ENCODE assay signal across 8 mouse cellular contexts in genomic region chrX:99853261-99853741, GRCm38 (mm10). TPM values are rescaled to one million over a fixed set of nuclear protein-coding genes. Genes with fewer than 3 reads are reported as not detected.
DNase-seq lines count a peak whose midpoint lies in the region; ATAC-seq and TF ChIP-seq lines count a peak whose summit lies in the region.

No protein-coding gene starts in this region.

- 11% methylated on average over 35 of the region's 35 CpGs for WGBS in bone marrow, adult 2 months
- WGBS in forebrain, embryonic 11.5 days, result 15% methylated on average over 32 of the region's 35 CpGs
- 19% methylated on average over 34 of the region's 35 CpGs for WGBS in heart, postnatal 0 days
- 16% methylated on average over 32 of the region's 35 CpGs for WGBS in neural tube, embryonic 15.5 days
- 5% methylated on average over 29 of the region's 35 CpGs for WGBS in thymus, adult 2 months

- peak; percentile 1 for DNase-seq in CD4-positive helper T cell, adult 2 months (ENCODE audit: low read depth, low spot score)
- peak; percentile 87 for DNase-seq in forebrain, embryonic 11.5 days (ENCODE audit: low spot score)
- DNase-seq in heart, postnatal 0 days (ENCODE audit: low spot score), result peak; percentile 32
- peak; percentile 75 to 80 for DNase-seq in kidney, postnatal 25 days
- peak; percentile 66 to 71 for DNase-seq in lung, adult 18-20 months
- peak; percentile 29 for DNase-seq in thymus, adult 2 months

- H3K4me2 ChIP-seq in forebrain, embryonic 11.5 days (ENCODE audit: low read depth, low read length, severe bottlenecking), result peak overlapping the region; percentile 37
- peak overlapping the region; percentile 61 for H3K4me2 ChIP-seq in heart, postnatal 0 days (ENCODE audit: low read depth, low read length)
- H3K4me2 ChIP-seq in neural tube, embryonic 15.5 days, result peak overlapping the region; percentile 48

- H3K27me3 ChIP-seq in forebrain, embryonic 11.5 days (ENCODE audit: control insufficient read depth, insufficient read depth, low read length), result peaks cover 4% of the 10 kb centered on the region
- no peaks in the 10 kb centered on the region; the same call in 1 of the 2 replicates for H3K27me3 ChIP-seq in heart, postnatal 0 days (ENCODE audit: control insufficient read depth, insufficient read depth, low read length)
- H3K27me3 ChIP-seq in neural tube, embryonic 15.5 days (replicated peaks), result peaks cover 36% of the 10 kb centered on the region
- no peaks in the 10 kb centered on the region for H3K27me3 ChIP-seq in thymus, adult 2 months (ENCODE audit: control insufficient read depth, insufficient read depth, low read length)

- no peaks in the 10 kb centered on the region for H3K4me1 ChIP-seq in bone marrow, adult 2 months (ENCODE audit: control insufficient read depth, insufficient read depth, low read length)
- H3K4me1 ChIP-seq in forebrain, embryonic 11.5 days (replicated peaks; ENCODE audit: control insufficient read depth, insufficient read depth, low read length), result no peaks in the 10 kb centered on the region
- no peaks in the 10 kb centered on the region for H3K4me1 ChIP-seq in heart, postnatal 0 days (ENCODE audit: control insufficient read depth, insufficient read depth)
- no peaks in the 10 kb centered on the region for H3K4me1 ChIP-seq in neural tube, embryonic 15.5 days
- no peaks in the 10 kb centered on the region for H3K4me1 ChIP-seq in thymus, adult 2 months (replicated peaks; ENCODE audit: control insufficient read depth, insufficient read depth, low read length)

- no peaks in the 10 kb centered on the region for H3K9me3 ChIP-seq in forebrain, embryonic 11.5 days (ENCODE audit: control insufficient read depth, low read length)
- no peaks in the 10 kb centered on the region for H3K9me3 ChIP-seq in heart, postnatal 0 days (replicated peaks; ENCODE audit: control insufficient read depth, low read length)
- H3K9me3 ChIP-seq in neural tube, embryonic 15.5 days (replicated peaks), result no peaks in the 10 kb centered on the region

- TF ChIP-seq EP300 in heart, postnatal 0 days (IDR thresholded peaks at IDR 0.05; ENCODE audit: low read depth), result no peak

- no peak for TF ChIP-seq POLR2A in bone marrow, adult 2 months (IDR thresholded peaks at IDR 0.05; ENCODE audit: borderline replicate concordance, control insufficient read depth, low read depth, low read length)
- TF ChIP-seq POLR2A in thymus, adult 2 months (IDR thresholded peaks at IDR 0.05; ENCODE audit: control insufficient read depth, extremely low read depth, insufficient read depth, low read length, poor library complexity), result no peak

- ATAC-seq in forebrain, embryonic 11.5 days (replicated peaks; ENCODE audit: low FRiP score), result peak; percentile 90
- ATAC-seq in heart, postnatal 0 days (ENCODE audit: insufficient read depth, low read depth), result peak; percentile 78
- peak; percentile 45 for ATAC-seq in neural tube, embryonic 15.5 days (ENCODE audit: low FRiP score)

- no peak overlapping the region for H3K4me3 ChIP-seq in bone marrow, adult 2 months (replicated peaks; ENCODE audit: control insufficient read depth, low read depth, low read length)
- H3K4me3 ChIP-seq in forebrain, embryonic 11.5 days (ENCODE audit: low read depth, low read length), result peak overlapping the region; percentile 20; the same call in 1 of the 2 replicates
- H3K4me3 ChIP-seq in heart, postnatal 0 days (ENCODE audit: low read depth, low read length), result peak overlapping the region; percentile 39
- H3K4me3 ChIP-seq in neural tube, embryonic 15.5 days (replicated peaks), result peak overlapping the region; percentile 27
- peak overlapping the region; percentile 32; the same call in 1 of the 2 replicates for H3K4me3 ChIP-seq in thymus, adult 2 months (ENCODE audit: control insufficient read depth, insufficient read depth, low read length)

- no peaks in the 10 kb centered on the region for H3K36me3 ChIP-seq in forebrain, embryonic 11.5 days (ENCODE audit: control insufficient read depth, insufficient read depth, low read length)
- no peaks in the 10 kb centered on the region for H3K36me3 ChIP-seq in heart, postnatal 0 days (replicated peaks; ENCODE audit: control insufficient read depth, insufficient read depth, low read length)
- H3K36me3 ChIP-seq in neural tube, embryonic 15.5 days, result no peaks in the 10 kb centered on the region
- H3K36me3 ChIP-seq in thymus, adult 2 months (ENCODE audit: control insufficient read depth, insufficient read depth, low read length), result no peaks in the 10 kb centered on the region

- peak overlapping the region; percentile 57 for H3K9ac ChIP-seq in forebrain, embryonic 11.5 days (ENCODE audit: low read length)
- H3K9ac ChIP-seq in heart, postnatal 0 days (replicated peaks; ENCODE audit: low read depth, low read length), result 0 out of 2 replicates have a peak overlapping the region, but pooled peaks have one; percentile 44
- H3K9ac ChIP-seq in neural tube, embryonic 15.5 days (replicated peaks), result no peak overlapping the region

- no peak overlapping the region for H3K27ac ChIP-seq in bone marrow, adult 2 months (ENCODE audit: control insufficient read depth, insufficient read depth, low read depth, low read length, poor library complexity)
- H3K27ac ChIP-seq in forebrain, embryonic 11.5 days (ENCODE audit: low read depth, low read length), result no peak overlapping the region
- no peak overlapping the region for H3K27ac ChIP-seq in heart, postnatal 0 days (ENCODE audit: low read depth)
- H3K27ac ChIP-seq in neural tube, embryonic 15.5 days (replicated peaks), result no peak overlapping the region
- H3K27ac ChIP-seq in thymus, adult 2 months (ENCODE audit: control insufficient read depth, insufficient read depth, low read length), result no peak overlapping the region

- TF ChIP-seq CTCF in bone marrow, adult 2 months (IDR thresholded peaks at IDR 0.05; ENCODE audit: control insufficient read depth, insufficient read depth, low read length), result peak; percentile 30; the same call in 1 of the 2 replicates
- TF ChIP-seq CTCF in heart, postnatal 0 days (IDR thresholded peaks at IDR 0.05; ENCODE audit: low read depth), result peak; percentile 70
- no peak for TF ChIP-seq CTCF in thymus, adult 2 months (IDR thresholded peaks at IDR 0.05; ENCODE audit: borderline replicate concordance, control insufficient read depth, extremely low read depth, insufficient read depth, low read length, poor library complexity)

RNA-seq across cellular contexts. Expression of gene Tmem28, which starts 32.5 kb away (rescaled TPM):
- polyA plus RNA-seq in bone marrow, adult 2 months (2011; ENCODE audit: insufficient read depth, insufficient read length, low replicate concordance, missing spikeins), result not detected in 2 replicates
- polyA plus RNA-seq in forebrain, embryonic 11.5 days (2014; fragmentation: Nextera tagmentation; extraction: Ambion mirVana), result 1.2 and 1.3 TPM in 2 replicates
- total RNA-seq in heart, postnatal 0 days (2014; rRNA removed; ENCODE audit: low replicate concordance), result not detected in 2 replicates
- not detected in 2 replicates for polyA plus RNA-seq in heart, postnatal 0 days (2015; fragmentation: Nextera tagmentation; extraction: Ambion mirVana)
- 1.6 and 1.8 TPM in 2 replicates for polyA plus RNA-seq in neural tube, embryonic 15.5 days (2015; fragmentation: Nextera tagmentation; extraction: Ambion mirVana)
- 0.28 and 0.31 TPM in 2 replicates for polyA plus RNA-seq in thymus, adult 2 months (2012; rRNA removed)

Comparison
In these comparisons a context has a peak if more than half of its experiments do, and no peak if none do; other contexts are left out.
1. DNase-seq: peak in every context shown above with its lines; median percentile 87 in forebrain, embryonic 11.5 days; 78 in kidney, postnatal 25 days; 68 in lung, adult 18-20 months; 32 in heart, postnatal 0 days; 29 in thymus, adult 2 months; 1 in CD4-positive helper T cell, adult 2 months.